Mouse (Mus musculus) erythroid progenitor cell, adult 5-6 weeks (primary cell): ENCODE results near the gene Auts2. TPM values are rescaled to one million over a fixed set of nuclear protein-coding genes. Genes with fewer than 3 reads are reported as not detected.

Experiments used
- ATAC-seq: replicated peaks from 2 replicates; pipeline ENCODE4 v1.8.0; 2016; ENCODE audit warnings: moderate number of reproducible peaks, mild to moderate bottlenecking, moderate TSS enrichment, inconsistent platforms; ENCODE audit not compliant: poor library complexity, low FRiP score, severe bottlenecking
- total RNA-seq, 2 experiments: library from RNA; stranded (forward) in 1 of 2; stranded (reverse) in 1 of 2; fragments of 150-400 nt in 1 of 2; fragments of 186-747, 209-891 nt in 1 of 2; gene quantifications; 2 replicates each; pipeline versions ENCODE4 v1.2.3 to v1.2.4; 2015 to 2017; ENCODE audit warnings: low replicate concordance in 2 of 2

Auts2 gene
- total RNA-seq, 2 experiments from 2014 or later, result not detected

- no peak for ATAC-seq
Observed at GRCm38 (mm10) chr5:131398250-131398649, 1144.9 kb downstream of the Auts2 start.

GRCm38 (mm10) chr5:131395756-131396155 is 1147.4 kb downstream of the Auts2 start:
- ATAC-seq, result no peak
